Mouse (Mus musculus) cerebellum, postnatal 4 days (tissue): ENCODE measurements around the gene Nup107.
"Not testable (repeated sequence)": the region's sequence is repeated elsewhere in the genome, so short reads cannot be mapped to it uniquely, and the experiment has no call there.

Experiments
- DNase-seq, 2 experiments: peaks; one replicate each; pipeline ENCODE4 v3.0.0; 2022; ENCODE audit warnings: low spot score in 2 of 2, mixed read lengths in 1 of 2

Gene Nup107

GRCm38 (mm10) chr10:117752304-117752821 is 40.1 kb downstream of the Nup107 start:
- no peak for DNase-seq

GRCm38 (mm10) chr10:117751744-117752143 is 40.8 kb downstream of the Nup107 start:
- no peak for DNase-seq

GRCm38 (mm10) chr10:117751282-117751610 is 41.3 kb downstream of the Nup107 start:
- DNase-seq, result no peak

GRCm38 (mm10) chr10:117750529-117751281 is 41.8 kb downstream of the Nup107 start:
- DNase-seq, result no peak

- DNase-seq, result no peak
These were observed 42.6 kb downstream of the Nup107 start for GRCm38 (mm10) chr10:117749787-117750343.

- DNase-seq, result no peak
These were observed 43.3 kb downstream of the Nup107 start for GRCm38 (mm10) chr10:117749050-117749686.

GRCm38 (mm10) chr10:117748276-117749049 is 44.0 kb downstream of the Nup107 start:
- no peak for DNase-seq

- no peak for DNase-seq
These were observed 44.8 kb downstream of the Nup107 start for GRCm38 (mm10) chr10:117747711-117748110.

- DNase-seq, result peak; percentile 92 to 94
These were observed 46.1 kb downstream of the Nup107 start, which contains the start of gene Slc35e3 for GRCm38 (mm10) chr10:117746297-117746883. Gene Slc35e3 (minus strand): TSS chr10:117746365.

GRCm38 (mm10) chr10:117745570-117746296 is 46.8 kb downstream of the Nup107 start:
- not testable (repeated sequence) for DNase-seq

GRCm38 (mm10) chr10:117743917-117744316 is 48.6 kb downstream of the Nup107 start:
- DNase-seq, result no peak

- no peak for DNase-seq
These were observed 49.3 kb downstream of the Nup107 start for GRCm38 (mm10) chr10:117743182-117743581.

GRCm38 (mm10) chr10:117742618-117743017 is 49.9 kb downstream of the Nup107 start:
- no peak for DNase-seq

- no peak for DNase-seq
These were observed 50.6 kb downstream of the Nup107 start for GRCm38 (mm10) chr10:117741698-117742475.

- DNase-seq, result no peak
These were observed 51.6 kb downstream of the Nup107 start for GRCm38 (mm10) chr10:117740921-117741320.

GRCm38 (mm10) chr10:117740171-117740570 is 52.3 kb downstream of the Nup107 start:
- DNase-seq, result no peak

- DNase-seq, result no peak
These were observed 52.9 kb downstream of the Nup107 start for GRCm38 (mm10) chr10:117739648-117739948.

- no peak for DNase-seq
These were observed 53.4 kb downstream of the Nup107 start for GRCm38 (mm10) chr10:117738928-117739647.

- DNase-seq, result no peak
These were observed 54.2 kb downstream of the Nup107 start for GRCm38 (mm10) chr10:117738140-117738921.
